Mouse (Mus musculus) myocyte (in vitro differentiated cells): Measurements from ENCODE around the gene Map3k14. TPM values are rescaled to one million over a fixed set of nuclear protein-coding genes. Genes with fewer than 3 reads are reported as not detected.

ENCODE experiments used
- H3K27me3 ChIP-seq: one replicate; pipeline ENCODE4 v1.6.1; 2011; ENCODE audit not compliant: control insufficient read depth, insufficient read depth, insufficient read length
- H3K36me3 ChIP-seq: one replicate; pipeline ENCODE4 v1.6.1; 2011; ENCODE audit not compliant: control insufficient read depth, insufficient read depth
- H3K4me2 ChIP-seq: one replicate; pipeline ENCODE4 v1.6.1; 2011; ENCODE audit warnings: low read depth, control low read depth
- H3K4me3 ChIP-seq: one replicate; pipeline ENCODE4 v1.5.1; 2011; ENCODE audit warnings: mild to moderate bottlenecking, control low read depth, moderate library complexity
- H3K79me2 ChIP-seq: one replicate; pipeline ENCODE4 v1.6.1; 2011; ENCODE audit not compliant: control insufficient read depth, insufficient read depth
- H3ac ChIP-seq: one replicate; pipeline ENCODE4 v1.6.1; 2011; ENCODE audit not compliant: control insufficient read depth, insufficient read length
- CEBPB ChIP-seq: IDR thresholded peaks from 2 replicates; pipeline ENCODE4 v1.6.1; 2011; ENCODE audit warnings: mild to moderate bottlenecking, moderate library complexity; ENCODE audit not compliant: poor library complexity, insufficient read depth, severe bottlenecking
- E2F4 ChIP-seq: IDR thresholded peaks from one replicate; pipeline ENCODE4 v1.6.1; 2011; ENCODE audit warnings: mild to moderate bottlenecking, control low read depth, moderate library complexity; ENCODE audit not compliant: insufficient read depth
- MAX ChIP-seq: IDR thresholded peaks from one replicate; pipeline ENCODE4 v1.6.1; 2011; ENCODE audit warnings: low read depth, mild to moderate bottlenecking, control low read depth
- MYOD1 ChIP-seq, 3 experiments: IDR thresholded peaks; one replicate each; pipeline ENCODE4 v1.6.1; 2011; ENCODE audit warnings: control low read depth in 2 of 3, low read depth in 2 of 3, mild to moderate bottlenecking in 2 of 3, moderate library complexity in 1 of 3; ENCODE audit not compliant: insufficient read length in 2 of 3, control insufficient read depth in 1 of 3
- MYOG ChIP-seq, 3 experiments: IDR thresholded peaks; one replicate each; pipeline ENCODE4 v1.6.1; 2011; ENCODE audit warnings: control low read depth in 2 of 3, low read depth in 2 of 3, mild to moderate bottlenecking in 2 of 3; ENCODE audit not compliant: insufficient read length in 2 of 3, control insufficient read depth in 1 of 3, insufficient read depth in 1 of 3
- POLR2A ChIP-seq: IDR thresholded peaks from one replicate; pipeline ENCODE4 v1.6.1; 2011; ENCODE audit warnings: low read depth, mild to moderate bottlenecking, control low read depth, moderate library complexity; ENCODE audit not compliant: insufficient read length
- POLR2AphosphoS2 ChIP-seq: IDR thresholded peaks from one replicate; pipeline ENCODE4 v1.6.1; 2011; ENCODE audit warnings: low read depth, control low read depth; ENCODE audit not compliant: insufficient read length
- REST ChIP-seq: IDR thresholded peaks from one replicate; pipeline ENCODE4 v1.6.1; 2011; ENCODE audit warnings: mild to moderate bottlenecking, control low read depth, moderate library complexity; ENCODE audit not compliant: insufficient read depth, insufficient read length
- SRF ChIP-seq: IDR thresholded peaks from one replicate; pipeline ENCODE4 v1.6.1; 2011; ENCODE audit warnings: low read depth; ENCODE audit not compliant: control insufficient read depth, insufficient read length
- TCF12 ChIP-seq: IDR thresholded peaks from one replicate; pipeline ENCODE4 v1.6.1; 2011; ENCODE audit warnings: mild to moderate bottlenecking, control low read depth; ENCODE audit not compliant: poor library complexity, insufficient read depth, severe bottlenecking
- TCF3 ChIP-seq: IDR thresholded peaks from one replicate; pipeline ENCODE4 v1.6.1; 2011; ENCODE audit warnings: low read depth, control low read depth; ENCODE audit not compliant: insufficient read length
- USF1 ChIP-seq: IDR thresholded peaks from one replicate; pipeline ENCODE4 v1.6.1; 2011; ENCODE audit warnings: low read depth, mild to moderate bottlenecking, control low read depth, moderate library complexity
- polyA plus RNA-seq: library from polyadenylated mRNA; unstranded; fragments of >200 nt; fragmentation: generic; extraction: Trizol; gene quantifications from one replicate; pipeline ENCODE4 v1.2.1, GENCODE M21; 2012; ENCODE audit warnings: missing spikeins

Map3k14 gene
- polyA plus RNA-seq, 1 experiment = 12.9 TPM

GRCm38 (mm10) chr11:103219259-103219658, 48.0 kb downstream of the Map3k14 start:
- Histone ChIP-seq H3K4me2 (no peak overlapping the region), H3K36me3 (peaks cover 29% of the 10 kb centered on the region), H3K79me2 (no peaks in the 10 kb centered on the region), H3ac (no peak overlapping the region), H3K4me3 (no peak overlapping the region), H3K27me3 (no peaks in the 10 kb centered on the region)
- TF ChIP-seq POLR2A (no peak), USF1 (no peak), POLR2AphosphoS2 (peak; percentile 27), TCF3 (no peak), MYOD1 (IDR thresholded peaks at IDR 0.05; ENCODE audit: control insufficient read depth in 1 of 3, insufficient read length in 2 of 3, low read depth in 2 of 3) (no peak), CEBPB (no peak), SRF (no peak), TCF12 (no peak)

GRCm38 (mm10) chr11:103218517-103218901, 48.8 kb downstream of the Map3k14 start:
- Histone ChIP-seq H3K4me3 (no peak overlapping the region), H3ac (no peak overlapping the region), H3K27me3 (no peaks in the 10 kb centered on the region), H3K79me2 (no peaks in the 10 kb centered on the region), H3K36me3 (peaks cover 21% of the 10 kb centered on the region), H3K4me2 (peak overlapping the region; percentile 12)
- TF ChIP-seq POLR2A = peak; percentile 3
- TF ChIP-seq TCF3 = no peak

- Histone ChIP-seq H3K79me2 (no peaks in the 10 kb centered on the region), H3K4me3 (no peak within 1 kb of the TSS), H3ac (no peak within 1 kb of the TSS), H3K4me2 (peak within 1 kb of the TSS; percentile 46), H3K27me3 (no peaks in the 10 kb centered on the region), H3K36me3 (peaks cover 21% of the 10 kb centered on the region)
- TF ChIP-seq CEBPB = no peak
- no peak for TF ChIP-seq SRF
- TF ChIP-seq MYOG (IDR thresholded peaks at IDR 0.05; ENCODE audit: control insufficient read depth in 1 of 3, insufficient read depth in 1 of 3, insufficient read length in 2 of 3, low read depth in 2 of 3) = peak in 2 of 3 experiments; percentile 94
- TF ChIP-seq POLR2A = peak; percentile 29
- TF ChIP-seq USF1 = no peak
- peak; percentile 80 for TF ChIP-seq POLR2AphosphoS2
- TF ChIP-seq MAX = no peak
- peak; percentile 39 for TF ChIP-seq TCF3
- TF ChIP-seq E2F4 = no peak
- TF ChIP-seq TCF12 = no peak
- peak in 2 of 3 experiments; percentile 92 to 96 for TF ChIP-seq MYOD1 (IDR thresholded peaks at IDR 0.05; ENCODE audit: control insufficient read depth in 1 of 3, insufficient read length in 2 of 3, low read depth in 2 of 3)
- TF ChIP-seq REST = no peak
Measured at GRCm38 (mm10) chr11:103217790-103218516, 49.3 kb downstream of the Map3k14 start, which contains the start of gene Spata32. Gene Spata32 (minus strand): TSS chr11:103218432.

- H3K79me2 ChIP-seq = no peaks in the 10 kb centered on the region
- H3K27me3 ChIP-seq = no peaks in the 10 kb centered on the region
- H3ac ChIP-seq = no peak overlapping the region
- H3K4me2 ChIP-seq = no peak overlapping the region
- H3K4me3 ChIP-seq = no peak overlapping the region
- peaks cover 5% of the 10 kb centered on the region for H3K36me3 ChIP-seq
- TF ChIP-seq CEBPB (no peak), TCF3 (no peak), REST (no peak), MYOG (IDR thresholded peaks at IDR 0.05; ENCODE audit: control insufficient read depth in 1 of 3, insufficient read depth in 1 of 3, insufficient read length in 2 of 3, low read depth in 2 of 3) (no peak), POLR2AphosphoS2 (no peak), POLR2A (no peak), MYOD1 (IDR thresholded peaks at IDR 0.05; ENCODE audit: control insufficient read depth in 1 of 3, insufficient read length in 2 of 3, low read depth in 2 of 3) (no peak), USF1 (no peak)
Measured at GRCm38 (mm10) chr11:103215355-103215754, 51.9 kb downstream of the Map3k14 start.

- Histone ChIP-seq H3K4me3 (no peak overlapping the region), H3K79me2 (no peaks in the 10 kb centered on the region), H3K36me3 (no peaks in the 10 kb centered on the region), H3K4me2 (no peak overlapping the region), H3K27me3 (peaks cover 11% of the 10 kb centered on the region), H3ac (no peak overlapping the region)
- TF ChIP-seq CEBPB = no peak
- no peak for TF ChIP-seq MYOD1 (IDR thresholded peaks at IDR 0.05; ENCODE audit: control insufficient read depth in 1 of 3, insufficient read length in 2 of 3, low read depth in 2 of 3)
- no peak for TF ChIP-seq USF1
- no peak for TF ChIP-seq MAX
- no peak for TF ChIP-seq POLR2AphosphoS2
- no peak for TF ChIP-seq MYOG (IDR thresholded peaks at IDR 0.05; ENCODE audit: control insufficient read depth in 1 of 3, insufficient read depth in 1 of 3, insufficient read length in 2 of 3, low read depth in 2 of 3)
- no peak for TF ChIP-seq REST
- no peak for TF ChIP-seq TCF12
- TF ChIP-seq E2F4 = no peak
- TF ChIP-seq SRF = no peak
- no peak for TF ChIP-seq TCF3
- no peak for TF ChIP-seq POLR2A
Measured at GRCm38 (mm10) chr11:103213712-103214111, 53.6 kb downstream of the Map3k14 start.
